Mouse (Mus musculus) forebrain, embryonic 10.5 days (tissue): ENCODE measurements around the gene 9130019O22Rik. TPM values are rescaled to one million over a fixed set of nuclear protein-coding genes. Genes with fewer than 3 reads are reported as not detected.
"Not testable (repeated sequence)": the region's sequence is repeated elsewhere in the genome, so short reads cannot be mapped to it uniquely, and the experiment has no call there.

Experiments used
- DNase-seq: peaks from one replicate; pipeline ENCODE4 v3.0.0-alpha.2; 2017; ENCODE audit warnings: low spot score; ENCODE audit errors: extremely low spot score
- H3K27ac ChIP-seq: fragments of 300-500 bp; sonication (generic); 2 replicates; pipeline ENCODE4 v1.5.1; 2016; ENCODE audit warnings: mild to moderate bottlenecking
- H3K27me3 ChIP-seq: fragments of 300-500 bp; sonication (generic); 2 replicates; pipeline ENCODE4 v1.6.1; 2016; ENCODE audit warnings: mild to moderate bottlenecking; ENCODE audit not compliant: poor library complexity, severe bottlenecking
- H3K36me3 ChIP-seq: fragments of 300-500 bp; sonication (generic); replicated peaks from 2 replicates; pipeline ENCODE4 v1.6.1; 2016; ENCODE audit warnings: mild to moderate bottlenecking, moderate library complexity
- H3K4me1 ChIP-seq: fragments of 300-500 bp; sonication (generic); 2 replicates; pipeline ENCODE4 v1.6.1; 2016
- H3K4me3 ChIP-seq: fragments of 300-500 bp; sonication (generic); 2 replicates; pipeline ENCODE4 v1.5.1; 2016; ENCODE audit warnings: mild to moderate bottlenecking, moderate library complexity
- H3K9me3 ChIP-seq: fragments of 300-500 bp; sonication (generic); 2 replicates; pipeline ENCODE4 v1.6.1; 2016; ENCODE audit warnings: mild to moderate bottlenecking, moderate library complexity
- WGBS: fragments of 180-500 bp; shearing (Covaris S2); methylation state at CpG from one replicate; pipeline ENCODE4 v1.1.7; 2016; 5-methylcytosine and 5-hydroxymethylcytosine counted together
- polyA plus RNA-seq: library from polyadenylated mRNA; unstranded; fragments of >200 nt; fragmentation: Nextera tagmentation; extraction: Ambion mirVana; gene quantifications from 2 replicates; pipeline ENCODE4 v1.2.1, GENCODE M21; 2016

The 9130019O22Rik gene
- polyA plus RNA-seq, 1 experiment from 2014 or later: 4.8 TPM

GRCm38 (mm10) chr7:127364166-127364565 is 22.8 kb downstream of the 9130019O22Rik start:
- Histone ChIP-seq H3K4me3 (peak overlapping the region; percentile 52), H3K9me3 (no peaks in the 10 kb centered on the region), H3K27ac (no peak overlapping the region), H3K4me1 (peaks cover 12% of the 10 kb centered on the region), H3K27me3 (peaks cover 51% of the 10 kb centered on the region), H3K36me3 (no peaks in the 10 kb centered on the region)
- DNase-seq: no peak
- WGBS: 49% methylated on average over 4 of the region's 4 CpGs

- DNase-seq: peak; percentile 42
- under 1% methylated on average over 24 of the region's 24 CpGs for WGBS
- H3K9me3 ChIP-seq: no peaks in the 10 kb centered on the region
- peaks cover 51% of the 10 kb centered on the region for H3K27me3 ChIP-seq
- peaks cover 12% of the 10 kb centered on the region for H3K4me1 ChIP-seq
- peak overlapping the region; percentile 68 for H3K27ac ChIP-seq
- H3K4me3 ChIP-seq: peak overlapping the region; percentile 52
- H3K36me3 ChIP-seq: no peaks in the 10 kb centered on the region
These were observed 23.5 kb downstream of the 9130019O22Rik start for GRCm38 (mm10) chr7:127363475-127363921.

GRCm38 (mm10) chr7:127362418-127362817 is 24.5 kb downstream of the 9130019O22Rik start:
- Histone ChIP-seq H3K4me1 (peaks cover 12% of the 10 kb centered on the region), H3K27me3 (peaks cover 51% of the 10 kb centered on the region), H3K4me3 (peak overlapping the region; percentile 26; the same call in 1 of the 2 replicates)
- not testable (repeated sequence) for H3K36me3 ChIP-seq, H3K9me3 ChIP-seq, H3K27ac ChIP-seq, DNase-seq
- WGBS: 18% methylated on average over 13 of the region's 13 CpGs

DNA sequence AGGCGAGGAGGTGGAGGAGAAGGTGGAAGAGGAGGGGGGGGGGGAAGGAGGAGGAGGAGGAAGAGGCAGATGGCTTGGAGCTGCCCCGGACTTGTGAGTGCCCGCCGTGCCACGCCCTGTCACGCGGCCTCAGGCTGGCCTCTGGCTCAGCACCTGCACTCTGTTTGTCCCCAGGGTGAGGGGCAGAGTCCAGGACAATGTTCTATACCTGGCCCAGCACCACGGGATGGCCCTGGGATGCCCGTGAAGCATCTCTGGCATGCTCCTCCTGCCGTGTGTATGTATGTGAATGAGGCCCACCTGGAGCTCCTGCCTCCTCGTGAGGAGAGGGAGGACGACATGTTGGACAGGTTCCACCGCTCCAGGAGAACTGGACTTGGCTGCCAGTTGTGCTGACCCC is 25.5 kb downstream of the 9130019O22Rik start:
- 59% methylated on average over 13 of the region's 13 CpGs for WGBS
- DNase-seq: no peak
- no peaks in the 10 kb centered on the region for H3K36me3 ChIP-seq
- H3K27ac ChIP-seq: no peak overlapping the region; the same call in 1 of the 2 replicates
- H3K27me3 ChIP-seq: peaks cover 51% of the 10 kb centered on the region
- peaks cover 12% of the 10 kb centered on the region for H3K4me1 ChIP-seq
- no peak overlapping the region for H3K4me3 ChIP-seq
- H3K9me3 ChIP-seq: no peaks in the 10 kb centered on the region

GRCm38 (mm10) chr7:127360265-127360664 is 26.7 kb downstream of the 9130019O22Rik start:
- peaks cover 44% of the 10 kb centered on the region for H3K27me3 ChIP-seq

GRCm38 (mm10) chr7:127358472-127358871 is 28.5 kb downstream of the 9130019O22Rik start:
- Histone ChIP-seq H3K36me3 (no peaks in the 10 kb centered on the region), H3K9me3 (0 out of 2 replicates have a peak, but pooled peaks cover under 1% of the 10 kb centered on the region), H3K4me3 (no peak overlapping the region), H3K4me1 (peaks cover 3% of the 10 kb centered on the region), H3K27me3 (peaks cover 26% of the 10 kb centered on the region), H3K27ac (no peak overlapping the region)
- DNase-seq: no peak
- WGBS: 74% methylated on average over 4 of the region's 4 CpGs

More at GRCm38 (mm10) chr7:127360265-127360664, 26.7 kb downstream of the 9130019O22Rik start:
- Histone ChIP-seq H3K4me3 (no peak overlapping the region), H3K27ac (no peak overlapping the region), H3K9me3 (no peaks in the 10 kb centered on the region), H3K4me1 (peaks cover 12% of the 10 kb centered on the region), H3K36me3 (no peaks in the 10 kb centered on the region)
- DNase-seq: no peak
- 85% methylated on average over 4 of the region's 4 CpGs for WGBS

GRCm38 (mm10) chr7:127357871-127358270 is 29.1 kb downstream of the 9130019O22Rik start:
- no peaks in the 10 kb centered on the region for H3K36me3 ChIP-seq
- H3K4me3 ChIP-seq: no peak overlapping the region
- H3K27ac ChIP-seq: no peak overlapping the region
- no peak for DNase-seq
- H3K4me1 ChIP-seq: no peaks in the 10 kb centered on the region
- H3K27me3 ChIP-seq: peaks cover 20% of the 10 kb centered on the region
- 0 out of 2 replicates have a peak, but pooled peaks cover 3% of the 10 kb centered on the region for H3K9me3 ChIP-seq
- whole genome bisulfite sequencing: 72% methylated on average over 2 of the region's 2 CpGs

DNA sequence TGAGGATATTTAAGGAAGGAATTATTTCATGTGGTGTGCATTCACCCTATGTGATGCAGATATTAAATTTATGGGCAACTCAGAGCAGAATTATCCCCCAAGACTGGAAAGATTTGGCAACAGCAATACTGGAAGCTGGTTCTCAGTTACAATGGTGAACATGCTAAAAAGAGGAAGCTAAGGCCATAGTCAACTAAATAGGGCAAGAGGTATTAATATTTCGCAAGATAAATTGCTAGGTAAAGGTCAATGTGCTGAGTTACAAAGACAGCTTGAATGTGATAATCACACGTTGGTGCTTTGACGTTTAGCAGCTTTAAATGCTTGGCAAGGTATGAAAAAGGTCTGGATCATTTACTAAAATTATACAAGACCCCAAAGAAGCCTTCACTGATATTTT is 31.2 kb downstream of the 9130019O22Rik start:
- Histone ChIP-seq H3K9me3 (0 out of 2 replicates have a peak, but pooled peaks cover 3% of the 10 kb centered on the region), H3K27ac (no peak overlapping the region), H3K4me3 (no peak overlapping the region), H3K36me3 (no peaks in the 10 kb centered on the region), H3K27me3 (peaks cover 6% of the 10 kb centered on the region; the same call in 1 of the 2 replicates), H3K4me1 (no peaks in the 10 kb centered on the region)
- WGBS: 69% methylated on average over 3 of the region's 3 CpGs
- DNase-seq: no peak

DNA sequence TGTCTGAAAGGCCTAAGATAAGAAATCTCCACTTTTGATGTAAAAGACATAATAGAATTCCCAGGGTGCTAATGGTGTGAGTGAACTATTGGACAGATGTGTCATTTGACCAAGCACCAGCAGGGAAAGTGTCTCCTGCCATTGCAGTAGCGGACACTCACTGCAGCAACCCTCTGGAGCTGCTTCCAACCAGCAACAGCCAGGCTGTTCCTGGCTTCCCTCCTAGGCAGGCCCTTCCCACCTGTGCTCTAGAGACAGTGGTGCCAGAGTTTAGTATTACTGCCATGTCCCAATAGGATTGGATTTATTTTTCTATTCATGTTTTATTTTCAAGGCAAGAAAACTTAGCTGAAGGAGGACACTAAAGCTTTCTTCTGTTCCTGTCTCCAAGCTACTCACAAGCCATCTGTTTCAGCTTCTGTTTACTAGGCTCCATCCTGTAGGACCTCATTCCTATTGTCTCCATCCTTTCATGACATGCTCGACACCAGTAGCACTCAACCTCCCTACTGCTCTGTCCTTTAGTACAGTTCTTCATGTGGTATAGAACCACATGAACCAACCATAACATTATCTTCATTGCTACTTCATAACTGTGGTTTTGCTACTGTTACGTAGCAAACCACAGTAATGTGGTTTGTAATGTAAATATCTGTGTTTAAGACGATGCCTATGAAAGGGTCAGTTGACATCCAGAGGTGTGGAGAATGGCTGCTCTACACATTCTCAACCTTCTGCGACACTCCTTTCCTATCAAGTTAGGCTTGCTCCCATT is 35.5 kb downstream of the 9130019O22Rik start:
- WGBS: 90% methylated on average over 5 of the region's 5 CpGs
- Histone ChIP-seq H3K27ac (no peak overlapping the region), H3K4me1 (peaks cover 12% of the 10 kb centered on the region), H3K36me3 (no peaks in the 10 kb centered on the region), H3K9me3 (0 out of 2 replicates have a peak, but pooled peaks cover 3% of the 10 kb centered on the region), H3K4me3 (no peak overlapping the region), H3K27me3 (no peaks in the 10 kb centered on the region)
- no peak for DNase-seq

- no peak for DNase-seq
- peak overlapping the region; percentile 95 for H3K4me3 ChIP-seq
These were observed 40.3 kb downstream of the 9130019O22Rik start for GRCm38 (mm10) chr7:127346676-127347075.

DNA sequence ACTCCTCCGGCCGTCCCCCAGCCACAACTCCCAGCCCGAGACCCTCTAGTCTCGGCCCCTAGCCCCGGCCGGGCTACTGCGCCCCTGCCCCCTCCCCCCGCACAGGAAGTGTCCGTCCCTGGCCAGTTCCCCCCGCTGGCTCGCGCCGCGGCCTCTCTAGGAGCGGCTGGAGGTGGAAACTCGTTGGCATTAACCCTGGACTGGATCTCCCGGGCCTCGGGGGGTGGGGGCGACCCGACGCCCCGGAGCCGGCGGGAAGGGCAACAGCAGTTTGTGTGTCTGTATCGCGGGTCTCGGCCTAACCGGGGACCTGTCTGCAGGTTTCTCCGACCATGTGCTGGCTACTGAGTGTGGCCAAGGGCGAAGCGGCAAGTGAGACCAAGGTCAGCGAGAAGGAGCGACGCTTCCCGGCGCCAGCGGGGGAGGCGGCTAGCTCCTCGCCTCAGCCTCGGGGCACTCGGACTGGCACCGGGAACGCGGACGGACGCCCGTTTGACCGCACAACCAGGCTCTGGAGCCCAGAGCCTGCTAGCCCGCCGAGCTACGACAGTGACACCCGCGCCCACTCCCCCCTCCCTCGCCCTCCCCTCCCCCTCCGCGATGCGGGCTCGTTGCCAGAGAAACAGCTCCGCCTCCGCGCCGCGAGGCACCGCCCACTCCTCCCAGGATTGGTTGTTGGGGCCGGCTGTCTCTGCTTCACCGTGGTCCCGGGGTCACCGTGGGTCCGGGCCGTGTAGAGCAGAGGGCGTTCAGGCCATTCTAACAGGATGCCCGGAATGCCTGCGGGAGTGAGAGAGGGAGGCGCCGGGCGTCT is 41.2 kb downstream of the 9130019O22Rik start, which contains the start of gene Zfp768:
Zfp768 (minus strand) TSS at position 78 of the 814 bp plus-strand sequence.
- H3K27ac ChIP-seq: peak within 1 kb of the TSS; percentile 98
- H3K36me3 ChIP-seq: peaks cover 33% of the 10 kb centered on the region
- WGBS: under 1% methylated on average over 76 of the region's 76 CpGs
- H3K9me3 ChIP-seq: no peaks in the 10 kb centered on the region
- H3K27me3 ChIP-seq: no peaks in the 10 kb centered on the region
- H3K4me3 ChIP-seq: peak within 1 kb of the TSS; percentile 95
- peak; percentile 96 for DNase-seq
- peaks cover 40% of the 10 kb centered on the region for H3K4me1 ChIP-seq

More at GRCm38 (mm10) chr7:127346676-127347075, 40.3 kb downstream of the 9130019O22Rik start:
- Histone ChIP-seq H3K9me3 (no peaks in the 10 kb centered on the region), H3K27ac (peak overlapping the region; percentile 98), H3K36me3 (peaks cover 23% of the 10 kb centered on the region), H3K27me3 (no peaks in the 10 kb centered on the region), H3K4me1 (peaks cover 40% of the 10 kb centered on the region)
- 16% methylated on average over 8 of the region's 8 CpGs for WGBS

- Histone ChIP-seq H3K4me1 (peaks cover 40% of the 10 kb centered on the region), H3K9me3 (no peaks in the 10 kb centered on the region), H3K4me3 (peak overlapping the region; percentile 95), H3K27ac (peak overlapping the region; percentile 98), H3K27me3 (no peaks in the 10 kb centered on the region), H3K36me3 (peaks cover 36% of the 10 kb centered on the region)
- no peak for DNase-seq
- under 1% methylated on average over 42 of the region's 42 CpGs for WGBS
These were observed 41.9 kb downstream of the 9130019O22Rik start for GRCm38 (mm10) chr7:127345092-127345491.
